Mouse (Mus musculus): ENCODE data around the gene Synj2. TPM values are rescaled to one million over a fixed set of nuclear protein-coding genes. Genes with fewer than 3 reads are reported as not detected.

Gene Synj2
- polyA plus RNA-seq, 1 experiment from 2014 or later = 2.2 TPM

- H3K4me2 ChIP-seq = peak overlapping the region; percentile 46
- peaks cover 31% of the 10 kb centered on the region for H3K4me1 ChIP-seq (replicated peaks; ENCODE audit: control insufficient read depth, insufficient read depth, low read length)
Measured at GRCm38 (mm10) chr17:5975099-5975977, 34.3 kb downstream of the Synj2 start.

GRCm38 (mm10) chr17:5976221-5977055, 35.4 kb downstream of the Synj2 start:
- ATAC-seq (replicated peaks; ENCODE audit: low FRiP score) = peak; percentile 50; the same call in 1 of the 2 replicates
- Histone ChIP-seq H3K9ac (ENCODE audit: low read depth, low read length) (no peak overlapping the region), H3K27ac (ENCODE audit: low read depth, low read length) (peak overlapping the region; percentile 74), H3K4me2 (peak overlapping the region; percentile 46), H3K27me3 (replicated peaks; ENCODE audit: control insufficient read depth, insufficient read depth, low read length) (peaks cover 4% of the 10 kb centered on the region; the same call in 1 of the 2 replicates), H3K4me1 (replicated peaks; ENCODE audit: control insufficient read depth, insufficient read depth, low read length) (peaks cover 31% of the 10 kb centered on the region), H3K9me3 (ENCODE audit: control insufficient read depth, low read length) (no peaks in the 10 kb centered on the region), H3K36me3 (ENCODE audit: control insufficient read depth, insufficient read depth, low read length) (no peaks in the 10 kb centered on the region), H3K4me3 (ENCODE audit: low read depth, low read length) (no peak overlapping the region)
- 57% methylated on average over 20 of the region's 20 CpGs for WGBS
- no peak for DNase-seq (ENCODE audit: low spot score)

More at GRCm38 (mm10) chr17:5975099-5975977, 34.3 kb downstream of the Synj2 start:
- ATAC-seq (replicated peaks; ENCODE audit: low FRiP score) (no peak; the same call in 1 of the 2 replicates), DNase-seq (ENCODE audit: low spot score) (no peak)
- H3K4me3 ChIP-seq (ENCODE audit: low read depth, low read length) = no peak overlapping the region
- H3K36me3 ChIP-seq (ENCODE audit: control insufficient read depth, insufficient read depth, low read length) = no peaks in the 10 kb centered on the region
- H3K9me3 ChIP-seq (ENCODE audit: control insufficient read depth, low read length) = no peaks in the 10 kb centered on the region
- WGBS = 27% methylated on average over 23 of the region's 23 CpGs
- H3K9ac ChIP-seq (ENCODE audit: low read depth, low read length) = no peak overlapping the region
- H3K27ac ChIP-seq (ENCODE audit: low read depth, low read length) = peak overlapping the region; percentile 74
- peaks cover 4% of the 10 kb centered on the region; the same call in 1 of the 2 replicates for H3K27me3 ChIP-seq (replicated peaks; ENCODE audit: control insufficient read depth, insufficient read depth, low read length)

GRCm38 (mm10) chr17:5977056-5977920, 36.2 kb downstream of the Synj2 start:
- no peak overlapping the region for H3K9ac ChIP-seq (ENCODE audit: low read depth, low read length)
- no peaks in the 10 kb centered on the region for H3K36me3 ChIP-seq (ENCODE audit: control insufficient read depth, insufficient read depth, low read length)
- peaks cover 4% of the 10 kb centered on the region; the same call in 1 of the 2 replicates for H3K27me3 ChIP-seq (replicated peaks; ENCODE audit: control insufficient read depth, insufficient read depth, low read length)
- H3K4me2 ChIP-seq = no peak overlapping the region
- no peak for ATAC-seq (replicated peaks; ENCODE audit: low FRiP score)
- peak overlapping the region; percentile 20; the same call in 1 of the 2 replicates for H3K27ac ChIP-seq (ENCODE audit: low read depth, low read length)
- DNase-seq (ENCODE audit: low spot score) = no peak
- H3K4me1 ChIP-seq (replicated peaks; ENCODE audit: control insufficient read depth, insufficient read depth, low read length) = peaks cover 31% of the 10 kb centered on the region
- WGBS = 30% methylated on average over 16 of the region's 16 CpGs
- H3K9me3 ChIP-seq (ENCODE audit: control insufficient read depth, low read length) = no peaks in the 10 kb centered on the region
- no peak overlapping the region for H3K4me3 ChIP-seq (ENCODE audit: low read depth, low read length)

- Histone ChIP-seq H3K36me3 (ENCODE audit: control insufficient read depth, insufficient read depth, low read length) (no peaks in the 10 kb centered on the region), H3K27me3 (replicated peaks; ENCODE audit: control insufficient read depth, insufficient read depth, low read length) (peaks cover 4% of the 10 kb centered on the region; the same call in 1 of the 2 replicates), H3K9me3 (ENCODE audit: control insufficient read depth, low read length) (no peaks in the 10 kb centered on the region), H3K4me1 (replicated peaks; ENCODE audit: control insufficient read depth, insufficient read depth, low read length) (peaks cover 31% of the 10 kb centered on the region), H3K9ac (ENCODE audit: low read depth, low read length) (no peak overlapping the region), H3K4me2 (no peak overlapping the region), H3K4me3 (ENCODE audit: low read depth, low read length) (no peak overlapping the region), H3K27ac (ENCODE audit: low read depth, low read length) (no peak overlapping the region)
- DNase-seq (ENCODE audit: low spot score) (no peak), ATAC-seq (replicated peaks; ENCODE audit: low FRiP score) (no peak)
- 63% methylated on average over 8 of the region's 8 CpGs for WGBS
Measured at GRCm38 (mm10) chr17:5977921-5978504, 36.9 kb downstream of the Synj2 start.

- H3K4me2 ChIP-seq = no peak overlapping the region
- H3K27me3 ChIP-seq (replicated peaks; ENCODE audit: control insufficient read depth, insufficient read depth, low read length) = peaks cover 4% of the 10 kb centered on the region; the same call in 1 of the 2 replicates
- 58% methylated on average over 10 of the region's 10 CpGs for WGBS
- ATAC-seq (replicated peaks; ENCODE audit: low FRiP score) (no peak), DNase-seq (ENCODE audit: low spot score) (no peak)
- no peak overlapping the region for H3K9ac ChIP-seq (ENCODE audit: low read depth, low read length)
- H3K36me3 ChIP-seq (ENCODE audit: control insufficient read depth, insufficient read depth, low read length) = no peaks in the 10 kb centered on the region
- H3K9me3 ChIP-seq (ENCODE audit: control insufficient read depth, low read length) = no peaks in the 10 kb centered on the region
- no peak overlapping the region for H3K4me3 ChIP-seq (ENCODE audit: low read depth, low read length)
- no peak overlapping the region for H3K27ac ChIP-seq (ENCODE audit: low read depth, low read length)
- peaks cover 31% of the 10 kb centered on the region for H3K4me1 ChIP-seq (replicated peaks; ENCODE audit: control insufficient read depth, insufficient read depth, low read length)
Measured at GRCm38 (mm10) chr17:5978505-5979077, 37.5 kb downstream of the Synj2 start.

GRCm38 (mm10) chr17:5980860-5981259, 39.8 kb downstream of the Synj2 start:
- Histone ChIP-seq H3K27me3 (replicated peaks; ENCODE audit: control insufficient read depth, insufficient read depth, low read length) (peaks cover 4% of the 10 kb centered on the region; the same call in 1 of the 2 replicates), H3K4me1 (replicated peaks; ENCODE audit: control insufficient read depth, insufficient read depth, low read length) (peaks cover 22% of the 10 kb centered on the region), H3K36me3 (ENCODE audit: control insufficient read depth, insufficient read depth, low read length) (no peaks in the 10 kb centered on the region), H3K4me2 (no peak overlapping the region), H3K9ac (ENCODE audit: low read depth, low read length) (no peak overlapping the region), H3K4me3 (ENCODE audit: low read depth, low read length) (no peak overlapping the region), H3K27ac (ENCODE audit: low read depth, low read length) (no peak overlapping the region), H3K9me3 (ENCODE audit: control insufficient read depth, low read length) (no peaks in the 10 kb centered on the region)
- DNase-seq (ENCODE audit: low spot score) (no peak), ATAC-seq (replicated peaks; ENCODE audit: low FRiP score) (no peak)
- WGBS = 34% methylated on average over 6 of the region's 6 CpGs

GRCm38 (mm10) chr17:5983150-5983549, 42.1 kb downstream of the Synj2 start:
- no peak overlapping the region for H3K27ac ChIP-seq (ENCODE audit: low read depth, low read length)
- H3K4me1 ChIP-seq (replicated peaks; ENCODE audit: control insufficient read depth, insufficient read depth, low read length) = peaks cover 5% of the 10 kb centered on the region
- H3K9ac ChIP-seq (ENCODE audit: low read depth, low read length) = no peak overlapping the region
- H3K9me3 ChIP-seq (ENCODE audit: control insufficient read depth, low read length) = no peaks in the 10 kb centered on the region
- ATAC-seq (replicated peaks; ENCODE audit: low FRiP score) (no peak), DNase-seq (ENCODE audit: low spot score) (no peak)
- no peaks in the 10 kb centered on the region for H3K36me3 ChIP-seq (ENCODE audit: control insufficient read depth, insufficient read depth, low read length)
- 81% methylated on average over 6 of the region's 6 CpGs for WGBS
- no peaks in the 10 kb centered on the region for H3K27me3 ChIP-seq (replicated peaks; ENCODE audit: control insufficient read depth, insufficient read depth, low read length)
- no peak overlapping the region for H3K4me2 ChIP-seq
- H3K4me3 ChIP-seq (ENCODE audit: low read depth, low read length) = no peak overlapping the region

Measured in liver, embryonic 11.5 days (tissue).